Mouse (Mus musculus): ENCODE measurements at regions not wholly inside any gene's neighbourhood (a gene's known extent, or its start where the extent isn't known, plus 50 kb on each side); places are given as distances from the start of the nearest gene placed in this dataset.

- peak; percentile 15 to 29 for DNase-seq
Measured at GRCm38 (mm10) chr14:35906313-35906712, 94.5 kb upstream of the 4930596D02Rik start.

DNA sequence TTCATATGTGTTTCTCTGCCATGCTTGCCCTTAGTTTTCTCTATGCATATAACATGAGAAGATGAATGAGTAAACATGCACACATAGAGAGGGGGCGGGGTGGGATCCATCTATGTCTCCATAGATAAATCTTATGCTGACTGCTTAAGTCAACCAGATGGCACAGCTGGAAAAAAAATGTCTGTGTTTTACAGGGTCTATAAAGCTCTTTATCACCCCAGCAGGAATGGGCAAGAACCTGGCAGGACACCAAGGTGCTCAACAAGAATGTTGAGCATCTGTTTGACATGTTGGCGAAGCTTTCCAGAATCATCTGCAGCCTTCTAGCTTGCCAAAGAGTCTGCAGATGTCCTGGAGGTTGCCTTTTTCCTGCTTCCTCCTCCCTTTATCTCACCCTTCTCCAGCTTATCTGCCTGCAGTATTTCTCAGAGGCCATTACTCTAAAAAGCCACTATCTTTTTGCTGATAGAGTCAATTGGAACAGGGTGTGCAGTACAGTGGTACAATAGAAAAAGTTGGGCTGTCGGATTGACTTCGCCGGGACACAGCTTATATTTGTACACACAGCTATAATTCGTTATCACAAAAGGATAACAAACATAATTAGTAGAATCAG, 73.0 kb upstream of the 4930596D02Rik start:
- DNase-seq = peak; percentile 33 to 56

- DNase-seq = no peak
Measured at GRCm38 (mm10) chr14:35874265-35874664, 62.5 kb upstream of the 4930596D02Rik start.
